Mouse (Mus musculus): ENCODE data around the gene Dennd1a.

The Dennd1a gene

GRCm38 (mm10) chr2:38111655-38112351, 175.4 kb downstream of the Dennd1a start:
- peak; percentile 15 for DNase-seq (ENCODE audit: low read depth, low spot score)

- no peak for DNase-seq (ENCODE audit: low read depth, low spot score)
Measured at GRCm38 (mm10) chr2:38108586-38108985, 178.6 kb downstream of the Dennd1a start.

GRCm38 (mm10) chr2:38102674-38103073, 184.5 kb downstream of the Dennd1a start:
- DNase-seq (ENCODE audit: low read depth, low spot score): no peak

GRCm38 (mm10) chr2:38100289-38100688, 186.9 kb downstream of the Dennd1a start:
- DNase-seq (ENCODE audit: low read depth, low spot score): peak; percentile 8

- peak; percentile 28 for DNase-seq (ENCODE audit: low read depth, low spot score)
Measured at GRCm38 (mm10) chr2:38099120-38099773, 187.9 kb downstream of the Dennd1a start.

GRCm38 (mm10) chr2:38097469-38097868, 189.7 kb downstream of the Dennd1a start:
- no peak for DNase-seq (ENCODE audit: low read depth, low spot score)

GRCm38 (mm10) chr2:38096328-38096727, 190.9 kb downstream of the Dennd1a start:
- DNase-seq (ENCODE audit: low read depth, low spot score): no peak

- no peak for DNase-seq (ENCODE audit: low read depth, low spot score)
Measured at GRCm38 (mm10) chr2:38094380-38095163, 192.6 kb downstream of the Dennd1a start.

GRCm38 (mm10) chr2:38093968-38094367, 193.2 kb downstream of the Dennd1a start:
- DNase-seq (ENCODE audit: low read depth, low spot score): no peak

GRCm38 (mm10) chr2:38093242-38093641, 193.9 kb downstream of the Dennd1a start:
- DNase-seq (ENCODE audit: low read depth, low spot score): no peak

- peak; percentile 44 for DNase-seq (ENCODE audit: low read depth, low spot score)
Measured at GRCm38 (mm10) chr2:38088346-38088745, 198.8 kb downstream of the Dennd1a start.

GRCm38 (mm10) chr2:38085058-38085457, 202.1 kb downstream of the Dennd1a start:
- DNase-seq (ENCODE audit: low read depth, low spot score): no peak

- DNase-seq (ENCODE audit: low read depth, low spot score): peak; percentile 39
Measured at GRCm38 (mm10) chr2:38083251-38083650, 203.9 kb downstream of the Dennd1a start.

- no peak for DNase-seq (ENCODE audit: low read depth, low spot score)
Measured at GRCm38 (mm10) chr2:38074495-38074894, 212.7 kb downstream of the Dennd1a start.

- no peak for DNase-seq (ENCODE audit: low read depth, low spot score)
Measured at GRCm38 (mm10) chr2:38072061-38072460, 215.1 kb downstream of the Dennd1a start.

GRCm38 (mm10) chr2:38068171-38068572, 219.0 kb downstream of the Dennd1a start:
- DNase-seq (ENCODE audit: low read depth, low spot score): no peak

- no peak for DNase-seq (ENCODE audit: low read depth, low spot score)
Measured at GRCm38 (mm10) chr2:38065914-38066313, 221.3 kb downstream of the Dennd1a start.

GRCm38 (mm10) chr2:38064266-38064665, 222.9 kb downstream of the Dennd1a start:
- DNase-seq (ENCODE audit: low read depth, low spot score): no peak

- DNase-seq (ENCODE audit: low read depth, low spot score): no peak
Measured at GRCm38 (mm10) chr2:38062156-38062555, 225.0 kb downstream of the Dennd1a start.

- no peak for DNase-seq (ENCODE audit: low read depth, low spot score)
Measured at GRCm38 (mm10) chr2:38061474-38061873, 225.7 kb downstream of the Dennd1a start.

GRCm38 (mm10) chr2:38052440-38052839, 234.8 kb downstream of the Dennd1a start:
- peak; percentile 36 for DNase-seq (ENCODE audit: low read depth, low spot score)

- DNase-seq (ENCODE audit: low read depth, low spot score): no peak
Measured at GRCm38 (mm10) chr2:38051485-38052085, 235.6 kb downstream of the Dennd1a start.
